Mouse (Mus musculus) kidney, adult 9 months (tissue): Measurements from ENCODE around the gene Cyp17a1.

Experiments
- DNase-seq: peaks from one replicate; pipeline ENCODE4 v3.0.0; 2022

The Cyp17a1 gene

DNA sequence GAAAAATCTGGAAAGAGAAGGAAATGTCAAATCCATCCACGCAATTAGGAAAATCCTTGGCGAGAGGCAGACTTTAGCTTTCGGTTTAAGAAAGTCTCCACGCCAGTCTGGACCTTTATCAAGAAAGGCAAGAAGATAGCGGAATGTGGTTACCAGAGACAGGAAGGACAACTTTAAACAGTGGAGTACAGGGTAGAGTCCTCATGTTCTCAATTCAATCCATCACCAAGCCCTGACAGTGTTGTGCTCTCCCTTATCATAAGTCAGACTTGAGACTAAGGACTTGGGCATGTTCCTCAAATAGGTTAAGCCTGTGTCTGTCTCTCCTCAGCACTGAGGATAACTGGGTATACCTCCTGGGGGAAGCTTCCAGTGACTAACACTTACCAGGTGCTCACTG, 3.2 kb downstream of the Cyp17a1 start:
- no peak for DNase-seq

DNA sequence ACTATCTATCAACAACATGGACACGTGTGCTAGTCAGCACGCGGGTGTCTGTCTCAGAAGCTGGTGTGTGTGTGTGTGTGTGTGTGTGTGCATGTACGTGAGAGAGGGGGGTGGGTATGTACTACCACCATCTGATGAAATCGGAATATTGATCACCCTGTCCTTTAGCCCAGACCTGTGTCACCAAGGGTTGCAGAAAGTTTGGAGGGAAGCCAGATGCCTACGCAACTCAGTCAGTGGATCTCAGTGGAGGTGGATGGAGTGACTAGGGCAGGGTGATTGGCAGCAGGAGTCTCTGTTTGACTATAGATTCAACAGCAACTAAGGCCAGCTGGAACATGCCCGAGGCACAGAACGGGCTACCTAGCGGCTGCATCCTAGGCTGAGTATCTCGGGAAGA, 4.7 kb downstream of the Cyp17a1 start:
- no peak for DNase-seq

DNA sequence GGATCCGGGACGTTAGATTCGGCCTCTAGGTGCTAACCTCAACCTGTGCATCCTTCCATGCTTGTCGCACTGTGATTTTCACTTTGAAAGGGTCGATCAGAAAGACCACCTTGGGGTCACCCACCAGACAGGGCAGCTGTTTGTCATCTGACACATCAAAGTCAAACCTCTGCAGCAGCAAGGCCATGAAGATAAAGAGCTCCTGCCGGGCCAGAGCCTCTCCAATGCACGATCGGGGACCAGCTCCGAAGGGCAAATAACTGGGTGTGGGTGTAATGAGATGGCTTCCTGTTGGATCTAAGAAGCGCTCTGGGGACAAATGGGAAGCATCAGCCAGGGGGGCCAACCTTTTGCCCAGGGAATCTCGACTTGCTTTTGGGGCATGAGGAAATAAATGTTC, 5.7 kb downstream of the Cyp17a1 start:
- no peak for DNase-seq

DNA sequence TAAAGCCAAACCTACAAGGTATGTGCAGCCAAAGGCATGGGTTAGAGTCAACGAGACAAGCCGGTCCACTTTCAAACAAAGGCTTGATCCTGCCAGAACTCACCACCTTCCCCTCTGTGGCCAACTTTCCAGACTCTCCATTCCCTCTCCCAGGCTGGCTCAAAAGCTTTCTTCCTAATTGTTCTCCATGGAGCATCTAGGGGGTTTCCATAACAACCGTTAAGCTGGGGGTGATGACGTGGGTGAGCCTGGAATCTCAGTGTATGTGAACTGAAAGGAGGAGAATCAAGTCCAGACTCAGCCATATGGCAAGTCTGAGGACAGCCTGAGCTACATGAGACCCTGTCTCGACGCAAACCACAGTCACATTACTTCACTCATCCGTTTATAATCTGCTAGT, 7.5 kb downstream of the Cyp17a1 start:
- no peak for DNase-seq

DNA sequence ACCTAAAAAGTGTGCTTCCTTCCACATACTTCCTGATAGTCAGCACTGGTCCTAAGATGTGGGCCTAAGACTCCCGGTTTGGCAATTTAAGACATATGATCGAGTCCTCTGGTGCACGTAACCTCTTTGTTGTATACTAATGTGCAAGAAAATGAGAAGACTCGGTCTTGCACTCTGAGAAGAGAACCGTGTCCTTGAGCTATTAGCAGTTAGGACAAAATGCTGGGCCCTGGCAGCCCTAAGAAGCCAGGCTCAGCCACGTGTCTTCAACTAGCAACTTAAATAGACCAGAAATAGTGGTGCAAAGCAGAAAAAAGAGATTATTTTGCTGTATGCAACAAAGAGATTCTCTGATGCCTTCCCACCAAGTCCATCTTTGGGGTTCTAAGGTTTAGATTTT, 10.2 kb downstream of the Cyp17a1 start:
- DNase-seq = no peak

DNA sequence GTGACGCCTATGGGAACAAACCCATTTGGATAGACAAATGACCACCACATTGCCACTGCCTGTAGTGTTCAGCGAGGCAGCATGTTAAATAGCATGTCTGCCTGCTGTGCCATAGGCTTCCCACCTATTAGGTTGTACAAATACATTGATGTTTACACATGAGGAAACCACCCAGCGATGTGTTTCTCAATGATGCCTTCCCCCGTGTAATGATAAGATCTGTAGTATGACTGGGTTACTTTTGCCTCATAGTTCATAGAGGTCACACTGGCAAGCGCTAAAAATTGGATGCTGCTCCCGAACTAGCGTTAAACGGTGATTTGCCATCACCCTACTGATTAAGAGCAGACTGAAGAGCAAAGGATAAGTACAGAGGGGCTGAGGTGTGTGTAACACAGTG, 10.8 kb downstream of the Cyp17a1 start:
- DNase-seq = no peak

DNA sequence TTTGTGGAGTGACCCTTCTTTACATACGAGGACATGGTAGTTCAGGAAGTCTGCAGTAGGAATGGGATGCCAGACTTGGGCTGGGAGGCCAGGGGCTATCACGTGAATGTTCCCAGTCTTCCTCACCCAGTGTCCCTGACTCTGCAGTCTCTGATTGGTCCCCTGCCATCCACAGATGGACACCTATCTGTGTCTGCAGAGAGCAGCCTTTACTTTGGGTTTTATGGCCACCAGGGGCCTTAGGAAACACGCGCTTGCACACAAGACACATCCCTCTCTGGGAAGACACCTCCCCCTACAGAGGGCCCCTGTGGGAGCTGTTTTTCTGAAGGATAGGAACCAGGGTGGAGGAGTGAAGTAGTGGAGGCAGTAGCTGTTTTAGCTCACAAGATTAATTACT, 11.5 kb downstream of the Cyp17a1 start:
- peak; percentile 8 for DNase-seq

DNA sequence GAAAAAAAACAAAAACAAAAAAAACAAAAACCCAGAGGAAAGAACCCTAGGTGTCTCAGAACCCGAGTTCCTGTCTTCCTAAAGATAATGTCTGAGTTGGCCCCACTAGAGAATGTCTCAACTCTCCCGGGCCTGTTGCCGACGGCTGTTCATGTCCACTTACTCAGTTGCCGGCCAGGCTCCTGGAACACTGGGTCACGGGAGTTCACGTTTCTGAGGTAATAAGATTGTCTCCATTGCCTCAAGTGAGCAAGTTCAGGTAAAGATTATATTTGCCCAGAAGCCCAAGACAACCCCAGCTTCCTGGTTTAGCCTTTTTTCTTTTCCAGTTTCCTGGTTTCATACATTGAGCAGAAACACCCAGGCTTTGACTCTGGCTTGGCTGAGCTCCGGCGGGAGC, 14.1 kb downstream of the Cyp17a1 start:
- peak; percentile 39 for DNase-seq

DNA sequence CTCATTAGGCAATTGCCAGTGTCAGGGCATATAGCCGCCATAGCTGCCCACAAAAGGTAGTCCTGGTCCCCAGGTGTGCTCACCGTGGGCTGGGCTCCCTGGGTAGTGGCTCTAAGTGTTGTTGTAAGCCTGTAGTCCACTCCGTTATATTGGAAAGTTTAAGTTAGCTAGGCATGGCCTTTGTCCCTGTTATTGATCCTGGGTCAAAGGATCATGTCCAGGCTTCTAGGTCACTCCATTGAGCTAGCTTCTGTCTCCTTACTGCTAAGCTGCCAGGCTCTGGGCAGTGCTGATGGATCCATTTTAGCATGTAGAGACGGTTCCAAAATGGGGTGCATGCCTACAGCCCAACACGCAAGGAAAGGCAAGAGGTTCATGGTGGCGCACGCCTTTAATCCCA, 14.6 kb downstream of the Cyp17a1 start:
- no peak for DNase-seq

DNA sequence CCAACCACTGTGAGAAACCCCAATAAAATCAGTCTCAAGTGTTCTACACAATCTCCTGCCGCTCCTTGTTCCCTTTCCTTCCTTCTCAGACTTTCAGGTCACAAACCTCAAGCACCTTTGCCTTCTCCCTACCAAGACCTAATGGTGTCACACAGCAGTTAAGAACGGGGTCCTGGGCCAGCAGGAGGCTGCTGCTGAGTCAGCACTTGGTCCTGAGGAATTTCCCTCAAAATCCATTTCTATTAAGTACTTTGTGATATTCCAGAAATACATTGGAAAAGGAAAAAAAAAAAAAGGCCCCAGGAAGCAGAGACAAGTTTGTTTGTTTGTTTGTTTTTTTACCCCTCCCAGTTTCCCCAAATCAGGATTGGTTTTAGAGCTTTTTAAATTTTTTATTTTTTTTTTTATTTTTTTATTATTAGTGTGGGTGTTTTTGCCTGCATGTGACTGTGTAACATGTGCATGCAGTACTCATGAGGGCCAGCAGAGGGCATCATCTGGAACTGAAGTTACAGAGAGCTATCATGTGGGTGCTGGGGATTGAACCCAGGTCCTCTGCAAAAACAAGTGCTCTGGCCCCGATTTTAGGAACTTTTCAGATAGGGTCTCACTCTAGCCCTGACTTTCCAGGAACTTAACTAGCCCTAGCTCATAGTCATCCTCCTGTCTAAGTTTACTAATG, 15.5 kb downstream of the Cyp17a1 start:
- DNase-seq = no peak

DNA sequence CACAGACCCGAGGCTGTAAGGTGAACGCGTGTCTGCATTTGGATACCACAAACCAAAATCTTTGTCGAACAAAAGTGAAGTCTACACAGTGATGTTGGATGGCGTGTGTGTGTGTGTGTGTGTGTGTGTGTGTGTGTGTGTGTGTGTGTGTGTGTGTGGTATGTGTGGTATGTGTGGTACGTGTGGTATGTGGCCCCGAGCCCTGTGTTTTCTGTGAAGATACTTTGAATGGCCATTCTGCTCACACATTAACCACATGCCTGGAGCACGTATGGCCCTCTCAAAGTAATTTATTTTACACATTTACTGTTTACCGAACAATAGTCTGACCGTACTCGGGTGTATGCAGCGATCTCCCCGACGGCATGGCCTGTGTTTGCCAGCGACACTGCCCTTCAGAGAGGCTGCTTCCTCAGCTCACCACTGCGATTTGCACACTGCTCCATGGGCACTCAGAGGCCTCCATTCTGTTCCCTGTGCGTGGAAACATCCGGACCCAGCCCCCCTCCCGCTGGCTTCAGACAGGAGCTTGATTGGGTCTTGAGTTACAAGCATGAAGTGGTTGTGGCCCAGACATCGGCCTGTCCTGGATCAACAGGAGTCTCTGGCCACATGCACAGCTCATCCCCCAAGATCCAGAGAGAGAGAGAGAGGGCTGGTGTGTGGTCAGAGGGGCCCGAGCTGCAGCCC, 16.7 kb downstream of the Cyp17a1 start:
- no peak for DNase-seq

DNA sequence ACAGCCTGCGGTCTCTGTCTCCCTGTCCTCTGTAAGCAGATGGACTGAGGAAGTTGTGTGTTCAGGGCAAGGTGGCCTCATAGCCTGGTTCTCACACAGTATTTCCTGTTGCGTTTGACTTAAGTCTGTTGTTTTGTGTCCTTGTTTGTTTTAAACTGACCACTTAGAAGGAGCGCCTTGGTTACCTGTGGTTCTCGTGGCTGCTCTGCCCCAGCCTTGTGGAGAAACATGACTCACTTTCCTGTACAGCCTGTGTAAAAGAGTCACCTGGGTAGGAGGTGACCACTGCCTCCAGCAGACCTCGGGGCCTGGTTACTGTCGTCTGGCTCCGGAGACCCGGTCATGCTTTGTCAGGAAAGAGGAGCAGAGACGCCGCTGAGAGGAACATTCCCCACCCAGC, 17.3 kb downstream of the Cyp17a1 start:
- no peak for DNase-seq

DNA sequence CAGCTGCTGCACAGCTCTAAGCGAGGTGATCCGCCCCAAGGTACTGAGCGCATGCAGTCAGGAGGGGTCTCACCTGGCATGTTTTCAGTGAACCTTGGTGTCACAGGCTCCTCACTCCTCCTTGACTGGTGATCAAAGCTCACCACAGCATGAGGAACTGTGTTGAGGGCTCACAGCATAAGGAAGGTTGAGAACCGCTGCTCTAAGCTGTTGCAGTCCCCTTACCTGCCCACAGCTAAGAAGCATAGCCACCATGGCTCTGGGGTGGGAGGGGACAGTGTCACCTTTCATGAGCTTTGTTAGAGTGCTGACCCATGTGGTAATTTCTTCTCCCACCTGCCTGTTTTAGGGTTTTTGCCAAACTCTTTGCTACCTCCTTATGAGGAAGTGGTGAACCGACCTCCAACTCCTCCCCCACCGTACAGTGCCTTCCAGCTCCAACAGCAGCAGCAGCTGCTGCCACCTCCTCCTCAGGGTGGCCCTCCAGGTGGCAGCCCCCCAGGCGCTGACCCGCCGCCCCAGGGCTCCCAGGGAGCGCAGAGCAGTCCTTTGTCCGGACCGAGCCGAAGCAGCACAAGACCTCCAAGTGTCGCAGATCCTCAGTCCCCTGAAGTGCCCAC, 19.2 kb downstream of the Cyp17a1 start:
- no peak for DNase-seq

DNA sequence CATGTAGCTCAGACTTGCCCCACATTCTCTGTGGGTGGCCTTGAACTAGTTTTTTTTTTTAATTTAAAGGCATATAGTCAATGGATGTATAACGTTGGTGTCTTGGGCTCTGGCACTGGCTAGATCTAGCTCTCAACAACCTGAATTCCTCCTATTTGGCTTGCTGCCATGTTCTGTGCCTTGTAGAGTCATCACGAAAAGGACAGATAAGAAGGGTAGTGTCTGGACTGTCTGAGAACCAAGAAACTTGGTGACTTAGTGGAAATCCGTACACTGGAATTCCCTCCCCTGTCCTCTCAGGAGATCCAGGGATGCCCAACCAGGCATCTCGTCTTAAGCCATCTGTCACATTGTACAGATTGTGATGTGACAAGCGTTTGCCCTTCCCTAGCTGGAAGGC, 19.8 kb downstream of the Cyp17a1 start:
- DNase-seq = no peak

DNA sequence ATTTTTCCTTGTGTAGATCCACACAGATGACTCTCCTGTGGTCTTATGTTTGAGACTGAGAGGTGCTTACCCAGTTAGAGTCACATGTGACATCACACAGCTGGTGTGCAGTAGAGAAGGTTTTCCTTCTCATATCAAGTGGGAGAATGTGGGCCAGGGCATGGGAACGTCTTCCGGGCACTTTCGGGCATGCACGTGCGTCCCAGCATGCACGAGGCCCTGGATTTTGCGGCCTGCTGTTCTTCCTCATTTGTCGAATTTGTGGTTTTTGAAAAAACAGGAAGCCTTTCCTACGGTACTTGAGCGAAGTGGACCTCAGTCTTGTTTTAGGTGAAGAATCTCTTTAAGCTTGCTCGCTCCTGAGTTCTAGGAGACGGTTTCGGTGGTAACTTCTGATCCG, 24.4 kb downstream of the Cyp17a1 start:
- no peak for DNase-seq

DNA sequence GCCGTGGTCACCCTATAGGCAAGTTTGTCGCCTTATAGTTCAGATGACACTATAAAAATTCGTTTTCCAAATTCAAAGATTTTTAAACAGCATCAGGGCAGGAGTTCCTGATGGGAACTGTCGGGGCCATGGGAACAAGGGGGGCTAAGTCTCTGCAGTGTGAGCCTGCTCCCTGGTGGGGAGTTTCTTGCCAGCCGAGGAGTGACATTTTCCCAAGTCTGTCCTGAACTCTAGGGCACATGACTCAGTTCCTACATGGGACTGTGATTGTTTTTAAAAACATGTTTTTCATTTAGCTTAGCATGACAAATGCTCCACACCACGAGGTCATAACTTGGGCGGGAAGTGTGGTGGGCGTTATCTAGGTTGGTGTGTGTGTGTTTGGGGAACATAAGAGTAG, 25.1 kb downstream of the Cyp17a1 start:
- DNase-seq = no peak

DNA sequence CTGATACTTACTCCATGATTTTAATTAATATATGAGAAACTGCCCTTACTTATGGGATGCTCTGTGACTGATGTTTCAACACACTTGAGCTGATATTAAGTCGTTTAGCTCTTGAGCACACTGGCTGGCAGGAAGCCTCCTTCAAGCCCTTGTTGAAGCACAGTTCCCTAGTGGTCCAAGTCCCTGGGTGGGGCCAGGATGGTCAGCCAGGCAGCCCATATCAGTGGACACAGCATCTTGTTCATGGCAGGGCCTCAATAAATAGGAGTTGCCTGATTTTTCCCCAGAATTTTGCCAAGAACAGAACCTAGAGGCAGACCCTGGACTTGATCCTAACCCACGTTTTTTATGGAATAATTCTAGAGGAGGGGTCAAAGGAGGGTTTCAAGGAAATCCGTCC, 25.7 kb downstream of the Cyp17a1 start:
- DNase-seq = no peak

DNA sequence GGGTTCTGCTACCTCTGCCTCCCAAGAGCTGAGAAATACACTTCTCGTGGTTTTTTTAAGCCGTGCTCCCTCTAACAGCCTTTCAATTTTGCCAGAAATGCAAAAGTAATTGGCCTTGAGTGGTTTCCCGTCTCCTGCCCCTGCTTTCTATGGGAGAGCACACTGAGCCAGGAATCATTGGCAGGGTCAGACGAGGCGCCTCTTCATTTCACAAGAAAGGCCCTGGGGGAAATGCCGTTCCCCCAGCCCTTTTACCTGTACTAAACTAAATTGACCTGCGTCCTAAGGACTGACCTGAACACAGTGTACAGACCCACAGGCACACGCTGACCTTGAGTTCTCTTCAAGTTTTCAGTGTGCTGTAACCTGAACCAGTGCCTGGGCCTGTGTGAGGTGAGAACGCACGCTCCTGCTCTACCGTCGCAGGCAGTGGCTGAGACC, 26.9 kb downstream of the Cyp17a1 start:
- DNase-seq = peak; percentile 77

DNA sequence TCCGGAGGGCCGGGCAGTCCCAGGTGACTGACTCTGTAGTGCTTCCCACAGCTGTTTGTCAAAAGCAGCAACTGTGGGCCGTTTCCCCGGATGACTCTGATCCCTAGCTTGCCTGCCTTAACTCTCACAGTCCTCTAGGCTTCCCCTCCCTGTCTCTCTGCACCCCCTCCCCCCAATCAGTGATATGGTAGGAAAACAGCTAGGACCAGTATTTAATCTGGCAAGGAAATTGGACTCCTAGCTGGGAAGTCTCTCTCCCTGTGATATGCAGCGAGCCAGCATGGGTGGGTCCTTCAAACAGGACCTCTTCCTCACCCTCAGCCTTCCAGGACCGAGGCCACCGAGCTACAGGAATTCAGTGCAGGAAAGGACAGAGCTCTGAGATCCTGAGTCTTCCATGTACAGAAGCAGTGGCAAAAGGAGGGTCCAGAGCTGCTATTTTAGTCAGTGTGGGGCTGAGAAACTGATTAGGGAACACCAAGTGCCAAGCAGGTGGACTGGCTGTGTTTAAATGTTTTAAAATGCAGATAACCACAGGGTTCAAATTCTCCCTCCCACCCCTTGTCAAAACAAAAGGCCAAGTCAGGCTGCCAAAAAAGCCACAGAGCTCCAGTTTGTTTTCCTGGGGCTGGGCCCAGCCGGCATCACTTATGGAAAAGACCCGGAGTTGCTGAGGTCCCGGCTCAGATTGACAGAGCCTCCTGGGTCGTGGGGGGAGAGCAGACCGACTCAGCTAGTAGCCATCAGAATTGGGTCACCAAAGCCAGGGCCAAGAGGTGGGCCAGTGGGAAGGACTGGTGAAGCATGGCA, 28.0 kb downstream of the Cyp17a1 start:
- peak; percentile 69 for DNase-seq

DNA sequence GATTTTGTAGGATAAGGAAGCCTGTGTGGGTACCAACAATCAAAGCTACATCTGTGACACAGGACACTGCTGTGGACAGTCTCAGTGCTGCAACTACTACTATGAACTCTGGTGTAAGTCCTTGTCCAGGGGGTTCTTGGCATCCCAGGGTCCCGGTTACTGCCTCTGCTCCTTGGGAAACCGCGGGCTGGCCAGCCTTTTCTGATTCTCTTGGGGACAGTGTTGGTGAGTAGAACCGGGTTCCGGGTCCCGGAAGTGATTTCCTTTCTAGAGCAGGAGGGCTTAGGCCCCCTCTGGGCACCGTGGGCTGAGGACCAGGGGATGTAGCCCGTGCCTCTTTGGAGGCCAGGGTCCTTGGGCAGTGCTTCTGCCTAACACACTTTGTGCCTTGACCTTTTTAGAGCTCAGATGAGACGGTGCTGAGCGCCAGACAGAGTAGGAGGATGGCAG, 28.6 kb downstream of the Cyp17a1 start:
- no peak for DNase-seq

DNA sequence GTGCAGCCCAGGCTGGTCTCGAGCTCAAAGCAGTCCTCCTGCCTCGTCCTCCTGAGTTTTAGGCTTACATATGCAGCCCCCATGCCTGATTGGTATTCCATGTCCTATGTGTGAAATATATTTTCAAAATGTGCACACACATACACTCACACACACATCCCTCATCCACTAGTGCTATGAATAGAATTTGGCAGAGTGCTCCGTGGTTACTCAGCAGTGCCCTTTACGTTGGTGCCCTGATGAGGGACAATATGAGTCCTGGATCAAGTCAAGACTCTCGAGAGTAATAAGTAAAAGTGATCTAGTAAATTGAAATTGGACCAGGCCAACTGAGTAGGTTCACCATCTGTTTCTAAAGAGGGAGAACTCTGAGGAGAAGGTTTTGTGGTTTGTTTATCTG, 29.7 kb downstream of the Cyp17a1 start:
- no peak for DNase-seq

DNA sequence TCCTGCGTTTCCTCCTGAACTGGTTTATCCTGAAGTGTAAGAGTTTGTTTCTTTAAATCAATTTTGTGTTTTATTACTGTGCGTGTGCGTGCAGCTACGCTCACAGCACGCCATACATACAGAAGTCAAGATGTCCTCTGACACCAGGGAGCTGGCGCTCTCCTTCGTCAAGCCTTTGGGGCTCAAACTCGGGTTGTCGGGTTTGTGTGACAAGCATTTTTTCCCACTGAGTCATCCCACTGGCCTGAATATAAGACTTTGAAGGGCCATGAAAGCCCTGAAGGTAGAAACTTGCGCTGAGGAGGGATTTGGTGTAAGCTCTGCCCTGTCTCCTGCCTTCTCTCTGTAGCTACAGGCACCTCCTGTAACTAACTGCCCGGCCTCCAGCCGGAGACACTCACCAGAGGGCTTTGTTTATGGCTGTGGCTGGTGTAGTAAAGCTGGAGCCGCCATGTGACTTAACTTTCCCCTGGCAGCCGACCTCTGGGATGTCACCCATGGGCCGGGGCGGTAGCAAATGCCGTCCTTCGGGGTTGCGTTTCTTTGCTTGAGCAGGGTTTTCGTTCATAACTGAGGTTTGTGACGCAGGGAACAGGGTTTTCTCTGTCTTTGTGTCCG, 30.7 kb downstream of the Cyp17a1 start:
- DNase-seq = no peak
